Mouse (Mus musculus) intestine, postnatal 0 days (tissue): ENCODE results near the gene Mctp2. TPM values are rescaled to one million over a fixed set of nuclear protein-coding genes. Genes with fewer than 3 reads are reported as not detected.

Experiments
- ATAC-seq: fragments of 200-750 bp; cut with Nextera tagmentation; 2 replicates; pipeline ENCODE4 v1.8.0; 2017; ENCODE audit warnings: mild to moderate bottlenecking, moderate TSS enrichment, moderate library complexity
- H3K27ac ChIP-seq: fragments of 300-500 bp; sonication (generic); 2 replicates; pipeline ENCODE4 v1.5.1; 2014; ENCODE audit warnings: mild to moderate bottlenecking, low read depth, low read length, moderate library complexity
- H3K27me3 ChIP-seq: fragments of 300-500 bp; sonication (generic); replicated peaks from 2 replicates; pipeline ENCODE4 v1.6.1; 2014; ENCODE audit warnings: low read length, mixed read lengths; ENCODE audit not compliant: control insufficient read depth, insufficient read depth
- H3K36me3 ChIP-seq: fragments of 300-500 bp; sonication (generic); 2 replicates; pipeline ENCODE4 v1.6.1; 2014; ENCODE audit warnings: mild to moderate bottlenecking, moderate library complexity; ENCODE audit not compliant: control insufficient read depth, insufficient read depth
- H3K4me1 ChIP-seq: fragments of 300-500 bp; sonication (generic); replicated peaks from 2 replicates; pipeline ENCODE4 v1.6.1; 2014; ENCODE audit warnings: antibody characterized with exemption, low read length, mixed read lengths; ENCODE audit not compliant: control insufficient read depth, insufficient read depth
- H3K4me2 ChIP-seq: fragments of 300-500 bp; sonication (generic); replicated peaks from 2 replicates; pipeline ENCODE4 v1.6.1; 2014; ENCODE audit warnings: low read depth, mild to moderate bottlenecking, moderate library complexity
- H3K4me3 ChIP-seq: fragments of 300-500 bp; sonication (generic); 2 replicates; pipeline ENCODE4 v1.5.1; 2014; ENCODE audit warnings: low read depth, low read length
- H3K9ac ChIP-seq: fragments of 300-500 bp; sonication (generic); 2 replicates; pipeline ENCODE4 v1.6.1; 2014; ENCODE audit warnings: mild to moderate bottlenecking, low read depth, low read length
- H3K9me3 ChIP-seq: fragments of 300-500 bp; sonication (generic); 2 replicates; pipeline ENCODE4 v1.6.1; 2016; ENCODE audit warnings: mixed run types; ENCODE audit not compliant: control insufficient read depth
- CTCF ChIP-seq: sonication (generic); IDR thresholded peaks from 2 replicates; pipeline ENCODE4 v1.5.1; 2016; ENCODE audit warnings: low read depth, mild to moderate bottlenecking, control low read depth, antibody characterized with exemption, moderate library complexity
- WGBS: fragments of 180-500 bp; shearing (Covaris S2); extraction: QIAGEN DNeasy Blood & Tissue Kit; methylation state at CpG from one replicate; pipeline ENCODE4 v1.1.7; 2014; 5-methylcytosine and 5-hydroxymethylcytosine counted together
- polyA plus RNA-seq: library from polyadenylated mRNA; unstranded; fragments of >200 nt; fragmentation: Nextera tagmentation; extraction: Ambion mirVana; gene quantifications from 2 replicates; pipeline ENCODE4 v1.2.1, GENCODE M21; 2015

Gene Mctp2
- polyA plus RNA-seq, 1 experiment from 2014 or later = 0.89 TPM

DNA sequence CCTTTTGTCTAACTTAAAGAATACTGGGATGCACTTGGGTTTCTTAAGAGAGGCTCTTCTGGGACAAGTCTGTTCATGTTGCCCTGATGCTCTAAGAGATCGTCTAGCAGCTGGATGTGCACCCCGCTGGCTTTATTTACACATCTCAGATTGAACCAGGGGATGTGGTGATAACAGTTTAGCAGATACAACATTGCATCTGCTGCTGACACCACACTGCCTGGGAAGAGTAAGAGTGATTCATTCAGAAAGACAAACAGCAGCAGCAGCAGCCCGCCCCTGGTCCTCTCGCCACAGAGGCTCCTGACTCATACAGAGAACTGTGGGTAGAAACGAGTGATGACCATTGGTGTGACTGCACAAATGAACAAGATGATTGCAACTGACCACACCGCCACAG lies 195.8 kb downstream of the Mctp2 start:
- 53% methylated on average over 6 of the region's 6 CpGs for WGBS
- no peak overlapping the region for H3K4me3 ChIP-seq
- no peak overlapping the region for H3K27ac ChIP-seq
- H3K36me3 ChIP-seq = no peaks in the 10 kb centered on the region
- no peaks in the 10 kb centered on the region for H3K4me1 ChIP-seq
- H3K9me3 ChIP-seq = no peaks in the 10 kb centered on the region
- no peak overlapping the region for H3K4me2 ChIP-seq
- no peak for ATAC-seq
- no peak overlapping the region for H3K9ac ChIP-seq
- H3K27me3 ChIP-seq = no peaks in the 10 kb centered on the region
- TF ChIP-seq CTCF = no peak

DNA sequence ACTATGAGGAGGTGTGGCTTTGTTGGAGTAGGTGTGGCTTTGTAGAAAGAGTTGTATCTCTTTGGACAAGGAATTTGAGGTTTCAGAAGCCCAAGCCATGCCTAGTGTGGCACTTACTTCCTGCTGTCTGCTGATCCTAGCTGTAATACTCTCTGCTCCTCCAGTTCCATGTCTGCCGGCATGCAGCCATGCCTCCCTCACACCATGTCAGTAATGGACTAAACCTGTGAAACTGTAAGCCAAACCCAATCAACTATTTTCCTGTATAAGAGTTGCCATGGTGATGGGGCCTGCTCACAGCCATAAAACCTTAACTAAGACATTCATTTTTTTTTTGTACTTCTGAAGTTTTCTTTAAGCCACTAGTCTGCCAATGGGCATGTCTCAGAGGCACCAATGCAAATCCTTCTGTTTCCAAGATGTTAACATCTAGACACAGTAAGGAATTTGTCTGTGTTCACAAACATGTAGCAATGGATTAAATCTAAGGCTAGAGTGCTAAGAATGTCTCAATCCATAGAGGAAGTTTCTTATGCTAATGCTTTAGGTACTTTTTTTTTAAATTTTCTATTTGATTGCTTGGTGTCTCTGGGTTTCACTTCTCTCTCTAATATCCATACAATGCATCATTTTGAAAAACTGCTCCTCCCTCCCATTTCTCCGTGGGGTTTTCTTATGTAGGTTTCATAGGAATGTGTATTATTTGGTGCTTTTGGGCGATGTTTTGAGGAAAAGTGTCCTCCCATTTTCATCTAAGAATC lies 197.6 kb downstream of the Mctp2 start:
- Histone ChIP-seq H3K4me1 (no peaks in the 10 kb centered on the region), H3K27ac (no peak overlapping the region), H3K9me3 (no peaks in the 10 kb centered on the region), H3K4me3 (no peak overlapping the region), H3K27me3 (no peaks in the 10 kb centered on the region), H3K9ac (no peak overlapping the region), H3K4me2 (no peak overlapping the region), H3K36me3 (no peaks in the 10 kb centered on the region)
- TF ChIP-seq CTCF = no peak
- ATAC-seq = no peak
- WGBS = 77% methylated on average over 3 of the region's 3 CpGs

DNA sequence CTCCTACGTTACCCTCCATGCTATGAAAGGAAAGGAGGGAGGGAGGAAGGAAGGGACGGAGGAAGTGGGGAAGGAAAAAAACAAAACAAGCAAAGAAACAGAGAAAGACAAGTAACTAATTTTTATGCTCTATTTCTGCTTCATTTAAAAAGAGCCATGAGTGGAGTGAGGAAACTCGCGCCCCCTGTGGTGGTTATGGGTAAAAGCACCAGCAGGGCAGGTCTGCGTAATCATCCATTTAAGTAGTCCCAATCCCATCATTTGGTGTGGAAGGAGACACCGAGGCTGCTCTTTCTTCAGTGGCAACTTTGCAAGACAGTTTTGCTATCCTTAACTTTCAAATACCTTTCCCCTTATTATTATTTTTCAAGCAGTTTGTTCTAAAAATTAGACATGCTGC lies 202.2 kb downstream of the Mctp2 start:
- 55% methylated on average over 6 of the region's 6 CpGs for WGBS
- peak; percentile 44 for TF ChIP-seq CTCF
- H3K4me3 ChIP-seq = no peak overlapping the region
- no peaks in the 10 kb centered on the region for H3K27me3 ChIP-seq
- no peaks in the 10 kb centered on the region for H3K9me3 ChIP-seq
- no peak overlapping the region for H3K27ac ChIP-seq
- no peak overlapping the region for H3K4me2 ChIP-seq
- no peaks in the 10 kb centered on the region for H3K4me1 ChIP-seq
- no peak overlapping the region for H3K9ac ChIP-seq
- no peak for ATAC-seq
- H3K36me3 ChIP-seq = no peaks in the 10 kb centered on the region

DNA sequence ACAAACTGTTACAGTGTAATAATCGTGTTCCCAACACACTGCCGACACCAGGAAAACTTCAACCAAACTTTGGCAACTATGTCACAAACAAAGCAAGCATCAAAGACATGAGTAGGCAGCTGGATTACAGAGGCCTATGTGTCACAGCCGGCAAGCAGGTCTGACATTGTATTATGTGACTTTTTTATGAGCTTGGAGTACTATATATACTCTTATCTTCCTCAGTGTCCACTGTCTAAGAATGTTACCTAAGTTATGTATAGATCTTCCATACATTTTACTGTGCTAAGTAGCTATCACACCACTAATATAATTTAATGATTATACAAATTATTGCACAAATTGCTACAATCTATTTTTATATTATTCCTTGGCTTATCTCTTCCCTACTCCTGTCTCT lies 202.8 kb downstream of the Mctp2 start:
- H3K27ac ChIP-seq = no peak overlapping the region
- ATAC-seq = peak; percentile 66
- H3K4me3 ChIP-seq = no peak overlapping the region
- no peak for TF ChIP-seq CTCF
- no peaks in the 10 kb centered on the region for H3K36me3 ChIP-seq
- no peaks in the 10 kb centered on the region for H3K9me3 ChIP-seq
- no peaks in the 10 kb centered on the region for H3K4me1 ChIP-seq
- no peaks in the 10 kb centered on the region for H3K27me3 ChIP-seq
- no peak overlapping the region for H3K9ac ChIP-seq
- WGBS = 36% methylated on average over 3 of the region's 3 CpGs
- H3K4me2 ChIP-seq = no peak overlapping the region

DNA sequence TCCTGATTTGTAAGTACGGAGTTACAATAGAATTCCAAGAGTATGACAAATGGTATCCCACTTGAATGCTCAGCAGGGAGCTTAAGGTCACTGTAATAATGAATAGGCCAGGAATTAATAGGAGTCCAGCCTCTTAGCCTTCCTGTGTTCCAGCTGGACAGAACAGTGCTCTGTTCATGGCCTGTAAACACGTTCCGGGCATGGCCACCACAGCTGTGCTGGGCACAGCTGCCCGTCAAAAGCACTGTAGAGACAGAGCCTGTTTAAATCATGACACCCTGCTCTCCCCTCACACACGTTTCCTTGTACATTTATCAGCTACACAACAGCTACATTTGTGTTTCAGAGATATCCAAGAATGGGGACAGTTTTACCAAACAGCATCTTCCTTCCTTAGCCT lies 205.7 kb downstream of the Mctp2 start:
- no peak for ATAC-seq
- Histone ChIP-seq H3K4me1 (no peaks in the 10 kb centered on the region), H3K27me3 (no peaks in the 10 kb centered on the region), H3K36me3 (no peaks in the 10 kb centered on the region), H3K9me3 (no peaks in the 10 kb centered on the region), H3K4me3 (no peak overlapping the region), H3K27ac (no peak overlapping the region), H3K9ac (no peak overlapping the region), H3K4me2 (no peak overlapping the region)
- no peak for TF ChIP-seq CTCF
- WGBS = 69% methylated on average over 5 of the region's 5 CpGs

DNA sequence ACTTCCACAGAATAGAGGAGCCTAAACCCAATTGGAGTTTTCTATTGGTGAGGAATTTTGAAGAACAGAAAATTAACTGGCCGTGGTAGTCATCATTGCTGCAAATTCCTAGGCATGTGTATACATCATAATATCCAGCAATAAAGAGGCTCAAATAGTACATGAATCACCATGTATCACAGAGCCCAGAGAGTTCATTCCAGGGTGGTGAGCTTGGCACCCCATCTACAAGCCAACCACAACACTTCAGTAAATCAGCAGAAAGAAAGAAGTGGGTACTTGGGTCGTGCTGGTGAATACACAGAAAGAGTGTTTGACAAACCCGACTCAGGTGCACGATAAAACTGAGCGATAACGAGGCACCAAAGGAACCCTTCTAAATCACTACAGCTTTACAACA lies 207.8 kb downstream of the Mctp2 start:
- no peak for ATAC-seq
- no peak for TF ChIP-seq CTCF
- Histone ChIP-seq H3K9me3 (no peaks in the 10 kb centered on the region), H3K27me3 (no peaks in the 10 kb centered on the region), H3K4me2 (no peak overlapping the region), H3K36me3 (no peaks in the 10 kb centered on the region), H3K4me3 (no peak overlapping the region), H3K4me1 (no peaks in the 10 kb centered on the region), H3K9ac (no peak overlapping the region), H3K27ac (no peak overlapping the region)
- WGBS = 86% methylated on average over 6 of the region's 6 CpGs
